Mouse (Mus musculus) ES-E14 (cell line): ENCODE measurements around the gene Cyp26b1.

Experiments used
- CHD2 ChIP-seq: IDR thresholded peaks from 2 replicates; pipeline ENCODE4 v1.6.1; 2014; ENCODE audit warnings: mild to moderate bottlenecking, low read depth, low read length, inconsistent platforms
- MAFK ChIP-seq: IDR thresholded peaks from 2 replicates; pipeline ENCODE4 v1.6.1; 2014; ENCODE audit warnings: mild to moderate bottlenecking, low read depth, low read length, inconsistent platforms; ENCODE audit not compliant: insufficient read depth
- ZC3H11A ChIP-seq: IDR thresholded peaks from 2 replicates; pipeline ENCODE4 v1.6.1; 2012; ENCODE audit warnings: low read depth, mild to moderate bottlenecking, inconsistent platforms, low read length, borderline replicate concordance
- ZNF384 ChIP-seq: IDR thresholded peaks from 2 replicates; pipeline ENCODE4 v1.6.1; 2012; ENCODE audit warnings: low read depth, low read length, inconsistent platforms

GRCm38 (mm10) chr6:84593693-84594092 is at the start of gene Cyp26b1:
- TF ChIP-seq ZC3H11A (no peak), ZNF384 (no peak), CHD2 (no peak), MAFK (no peak)
